Comparison of ENCODE assay signal across 7 mouse cellular contexts in genomic region chr10:127614236-127615033, GRCm38 (mm10). TPM values are rescaled to one million over a fixed set of nuclear protein-coding genes. Genes with fewer than 3 reads are reported as not detected.
DNase-seq lines count a peak whose midpoint lies in the region; ATAC-seq and TF ChIP-seq lines count a peak whose summit lies in the region.

No protein-coding gene starts in this region.

- no peaks in the 10 kb centered on the region for H3K9me3 ChIP-seq in hindbrain, postnatal 0 days (ENCODE audit: low read length)

- no peak overlapping the region for H3K9ac ChIP-seq in hindbrain, postnatal 0 days (replicated peaks; ENCODE audit: low read length)

- 24% methylated on average over 12 of the region's 12 CpGs for WGBS in hindbrain, postnatal 0 days

- H3K4me2 ChIP-seq in hindbrain, postnatal 0 days (ENCODE audit: low read depth, low read length): peak overlapping the region; percentile 33

- H3K36me3 ChIP-seq in hindbrain, postnatal 0 days (ENCODE audit: insufficient read depth, low read length): peaks cover 26% of the 10 kb centered on the region

- no peak overlapping the region for H3K4me3 ChIP-seq in embryonic fibroblast, embryonic 13.5 days (ENCODE audit: insufficient read depth, low read length)
- no peak overlapping the region for H3K4me3 ChIP-seq in hindbrain, postnatal 0 days (ENCODE audit: low read length)

- TF ChIP-seq POLR2A in embryonic fibroblast, embryonic 13.5 days (IDR thresholded peaks at IDR 0.05; ENCODE audit: low read depth, low read length): 0 out of 2 replicates have a peak, but pooled peaks have one; percentile 7

- no peak for TF ChIP-seq CTCF in embryonic fibroblast, embryonic 13.5 days (IDR thresholded peaks at IDR 0.05; ENCODE audit: borderline replicate concordance, insufficient read depth, low read length)
- no peak for TF ChIP-seq CTCF in hindbrain, postnatal 0 days (IDR thresholded peaks at IDR 0.05; ENCODE audit: low read depth)

- no peaks in the 10 kb centered on the region for H3K27me3 ChIP-seq in hindbrain, postnatal 0 days (ENCODE audit: insufficient read depth, low read length)

- peak; percentile 57 to 69 for DNase-seq in layer of hippocampus, postnatal 10 days (ENCODE audit: low spot score in 2 of 2)
- DNase-seq in layer of hippocampus, adult 8-10 months (ENCODE audit: low spot score in 2 of 2): no peak
- DNase-seq in hindbrain, postnatal 0 days (ENCODE audit: low spot score): peak; percentile 68
- DNase-seq in neural tube, embryonic 10.5 days (ENCODE audit: extremely low spot score, low spot score): peak; percentile 53
- no peak for DNase-seq in spleen, adult 12 weeks (ENCODE audit: low spot score)

- H3K4me1 ChIP-seq in embryonic fibroblast, embryonic 13.5 days (ENCODE audit: control insufficient read depth, insufficient read depth, low read length): peaks cover 32% of the 10 kb centered on the region
- H3K4me1 ChIP-seq in hindbrain, postnatal 0 days (ENCODE audit: insufficient read depth, low read length): peaks cover 51% of the 10 kb centered on the region

- peak overlapping the region; percentile 97 for H3K27ac ChIP-seq in embryonic fibroblast, embryonic 13.5 days (ENCODE audit: insufficient read depth, low read length)
- H3K27ac ChIP-seq in hindbrain, postnatal 0 days: peak overlapping the region; percentile 82

- peak; percentile 80 for ATAC-seq in hindbrain, postnatal 0 days
- ATAC-seq in erythroid progenitor cell, adult 5-6 weeks (replicated peaks; ENCODE audit: low FRiP score, poor library complexity, severe bottlenecking): no peak

RNA-seq across cellular contexts. Expression of gene Lrp1, which starts 6.5 kb away (rescaled TPM):
- total RNA-seq in layer of hippocampus, postnatal 10 days (2021): 100 to 1,000 TPM; 263 to 291 TPM
- 100 to 1,000 TPM; 293 to 333 (median 304) TPM for total RNA-seq in layer of hippocampus, adult 8-10 months (2022)
- 387 and 453 TPM in 2 replicates for polyA plus RNA-seq in embryonic fibroblast, embryonic 13.5 days (2011; ENCODE audit: insufficient read length, low read depth, missing spikeins)
- 245 TPM in 2 replicates for total RNA-seq in hindbrain, postnatal 0 days (2014; rRNA removed)
- 73.7 and 75.5 TPM in 2 replicates for polyA plus RNA-seq in hindbrain, postnatal 0 days (2015; fragmentation: Nextera tagmentation; extraction: Ambion mirVana)
- total RNA-seq in erythroid progenitor cell, adult 5-6 weeks (2015; ENCODE audit: low replicate concordance): 19.7 and 21.6 TPM in 2 replicates
- total RNA-seq in erythroid progenitor cell, adult 5-6 weeks (2017; ENCODE audit: low replicate concordance): 11.5 and 13.1 TPM in 2 replicates

RNA-seq across cellular contexts. Expression of gene Stat6, which starts 28.4 kb away (rescaled TPM):
- total RNA-seq in layer of hippocampus, postnatal 10 days (2021): 1 to 10 TPM; 6.9 to 7.1 TPM
- 10 to 100 TPM in 3 of 4 experiments, 1 to 10 TPM in 1; 10.0 to 13.6 (median 11.3) TPM for total RNA-seq in layer of hippocampus, adult 8-10 months (2022)
- polyA plus RNA-seq in embryonic fibroblast, embryonic 13.5 days (2011; ENCODE audit: insufficient read length, low read depth, missing spikeins): 55.1 and 55.8 TPM in 2 replicates
- 5.3 and 9.5 TPM in 2 replicates for total RNA-seq in hindbrain, postnatal 0 days (2014; rRNA removed)
- polyA plus RNA-seq in hindbrain, postnatal 0 days (2015; fragmentation: Nextera tagmentation; extraction: Ambion mirVana): 4.7 and 5.3 TPM in 2 replicates
- 11.5 and 26.8 TPM in 2 replicates for total RNA-seq in erythroid progenitor cell, adult 5-6 weeks (2015; ENCODE audit: low replicate concordance)
- 11.3 and 16.6 TPM in 2 replicates for total RNA-seq in erythroid progenitor cell, adult 5-6 weeks (2017; ENCODE audit: low replicate concordance)

RNA-seq across cellular contexts. Expression of gene Nemp1, which starts 52.3 kb away (rescaled TPM):
- 1 to 10 TPM; 4.0 to 5.5 TPM for total RNA-seq in layer of hippocampus, postnatal 10 days (2021)
- total RNA-seq in layer of hippocampus, adult 8-10 months (2022): 1 to 10 TPM; 5.8 to 8.1 (median 7.6) TPM
- 8.5 and 10.6 TPM in 2 replicates for polyA plus RNA-seq in embryonic fibroblast, embryonic 13.5 days (2011; ENCODE audit: insufficient read length, low read depth, missing spikeins)
- 2.8 and 4.1 TPM in 2 replicates for total RNA-seq in hindbrain, postnatal 0 days (2014; rRNA removed)
- 2.2 and 3.0 TPM in 2 replicates for polyA plus RNA-seq in hindbrain, postnatal 0 days (2015; fragmentation: Nextera tagmentation; extraction: Ambion mirVana)
- total RNA-seq in erythroid progenitor cell, adult 5-6 weeks (2015; ENCODE audit: low replicate concordance): 73.5 and 83.4 TPM in 2 replicates
- total RNA-seq in erythroid progenitor cell, adult 5-6 weeks (2017; ENCODE audit: low replicate concordance): 69.6 and 83.2 TPM in 2 replicates

RNA-seq across cellular contexts. Expression of gene Nab2, which starts 53.9 kb away (rescaled TPM):
- 10 to 100 TPM; 32.3 to 36.2 TPM for total RNA-seq in layer of hippocampus, postnatal 10 days (2021)
- 10 to 100 TPM; 45.3 to 51.6 (median 49.0) TPM for total RNA-seq in layer of hippocampus, adult 8-10 months (2022)
- 69.7 and 77.8 TPM in 2 replicates for polyA plus RNA-seq in embryonic fibroblast, embryonic 13.5 days (2011; ENCODE audit: insufficient read length, low read depth, missing spikeins)
- 3.5 and 4.1 TPM in 2 replicates for total RNA-seq in hindbrain, postnatal 0 days (2014; rRNA removed)
- polyA plus RNA-seq in hindbrain, postnatal 0 days (2015; fragmentation: Nextera tagmentation; extraction: Ambion mirVana): 1.1 and 1.6 TPM in 2 replicates
- total RNA-seq in erythroid progenitor cell, adult 5-6 weeks (2015; ENCODE audit: low replicate concordance): 2.5 TPM in 1 of 2 replicates, not detected in the other
- total RNA-seq in erythroid progenitor cell, adult 5-6 weeks (2017; ENCODE audit: low replicate concordance): 1.7 and 3.1 TPM in 2 replicates

Comparison
In these comparisons a context has a peak if more than half of its experiments do, and no peak if none do; other contexts are left out.
1. DNase-seq: peak in layer of hippocampus, postnatal 10 days (2 of 2), hindbrain, postnatal 0 days (single experiment) and neural tube, embryonic 10.5 days (single experiment); none in layer of hippocampus, adult 8-10 months (0 of 2) and spleen, adult 12 weeks (single experiment).
2. RNA of gene Lrp1, which starts 6.5 kb away (total RNA-seq): 293 to 333 TPM in layer of hippocampus, adult 8-10 months, 263 to 291 TPM in layer of hippocampus, postnatal 10 days and 245 TPM in hindbrain, postnatal 0 days; 11.5 to 21.6 TPM in erythroid progenitor cell, adult 5-6 weeks; every median in the first group is over 10 times any median in the second.
3. RNA of gene Nemp1, which starts 52.3 kb away (total RNA-seq): 69.6 to 83.4 TPM in erythroid progenitor cell, adult 5-6 weeks; 5.8 to 8.1 TPM in layer of hippocampus, adult 8-10 months, 4.0 to 5.5 TPM in layer of hippocampus, postnatal 10 days and 2.8 to 4.1 TPM in hindbrain, postnatal 0 days; every median in the first group is over 4 times any median in the second.